Mouse (Mus musculus) forebrain, embryonic 12.5 days (tissue): ENCODE data around the gene Cd151. TPM values are rescaled to one million over a fixed set of nuclear protein-coding genes. Genes with fewer than 3 reads are reported as not detected.

ENCODE experiments used
- polyA plus RNA-seq: library from polyadenylated mRNA; unstranded; fragments of >200 nt; fragmentation: Nextera tagmentation; extraction: Ambion mirVana; gene quantifications from 2 replicates; pipeline ENCODE4 v1.2.1, GENCODE M21; 2016

Gene Cd151
- polyA plus RNA-seq, 1 experiment from 2014 or later, result 18.2 TPM

Other genes with a start within 250 kb of the Cd151 start
- 106 and 107 TPM in 2 replicates for gene Phrf1, start 238.6 kb upstream of the Cd151 start, polyA plus RNA-seq
- gene Irf7, start 200.9 kb upstream of the Cd151 start, polyA plus RNA-seq, result 0.69 and 0.83 TPM in 2 replicates
- gene Cdhr5, start 190.6 kb upstream of the Cd151 start, polyA plus RNA-seq, result not detected in 2 replicates
- 0.70 TPM in 1 of 2 replicates, not detected in the other for gene Sct, start 188.3 kb upstream of the Cd151 start, polyA plus RNA-seq
- 0.38 and 0.60 TPM in 2 replicates for gene Drd4, start 175.4 kb upstream of the Cd151 start, polyA plus RNA-seq
- gene Deaf1, start 139.7 kb upstream of the Cd151 start, polyA plus RNA-seq, result 74.0 and 78.4 TPM in 2 replicates
- gene Tmem80, start 139.7 kb upstream of the Cd151 start, polyA plus RNA-seq, result 59.9 and 63.6 TPM in 2 replicates
- gene Eps8l2, start 128.5 kb upstream of the Cd151 start, polyA plus RNA-seq, result 1.2 and 1.7 TPM in 2 replicates
- gene Taldo1, start 75.2 kb upstream of the Cd151 start, polyA plus RNA-seq, result 397 and 407 TPM in 2 replicates
- 47.0 and 50.0 TPM in 2 replicates for gene Gatd1, start 53.3 kb upstream of the Cd151 start, polyA plus RNA-seq
- gene Cend1, start 37.9 kb upstream of the Cd151 start, polyA plus RNA-seq, result 20.5 and 22.5 TPM in 2 replicates
- gene Slc25a22, start 29.5 kb upstream of the Cd151 start, polyA plus RNA-seq, result 57.4 and 60.9 TPM in 2 replicates
- gene Pidd1, start 23.4 kb upstream of the Cd151 start, polyA plus RNA-seq, result 16.9 and 18.8 TPM in 2 replicates
- 950 and 986 TPM in 2 replicates for gene Rplp2, start 20.0 kb upstream of the Cd151 start, polyA plus RNA-seq
- gene Pnpla2, start 12.2 kb upstream of the Cd151 start, polyA plus RNA-seq, result 16.2 and 18.3 TPM in 2 replicates
- gene Cracr2b, start 6.3 kb upstream of the Cd151 start, polyA plus RNA-seq, result 4.0 and 4.3 TPM in 2 replicates
- gene Polr2l, start 7.7 kb downstream of the Cd151 start, polyA plus RNA-seq, result 69.8 and 78.4 TPM in 2 replicates
- gene Tspan4, start 7.8 kb downstream of the Cd151 start, polyA plus RNA-seq, result 18.8 and 24.2 TPM in 2 replicates
- 24.0 and 24.2 TPM in 2 replicates for gene Chid1, start 72.5 kb downstream of the Cd151 start, polyA plus RNA-seq
- 106 and 112 TPM in 2 replicates for gene Ap2a2, start 94.8 kb downstream of the Cd151 start, polyA plus RNA-seq
- gene Muc6, start 187.9 kb downstream of the Cd151 start, polyA plus RNA-seq, result 0.14 and 0.19 TPM in 2 replicates
- 0.19 and 0.24 TPM in 2 replicates for gene Muc2, start 222.9 kb downstream of the Cd151 start, polyA plus RNA-seq